Mouse (Mus musculus): Measurements from ENCODE around the gene Higd1a.

Higd1a gene
- long read RNA-seq, experiment 1, transcript Higd1a-201 (4 exons, 2,232 nt): major isoform, 139 of 166 reads
- long read RNA-seq, experiment 1, partial matches to known transcripts: 1 of 166 reads
- long read RNA-seq, experiment 1, other reads (novel, unspliced or antisense): 26 of 166 reads
- long read RNA-seq, experiment 2, transcript Higd1a-205 (3 exons, 1,980 nt): minor isoform, 6 of 242 reads
- long read RNA-seq, experiment 2, transcript Higd1a-201 (4 exons, 2,232 nt): major isoform, 205 of 242 reads
- long read RNA-seq, experiment 2, partial matches to known transcripts: 2 of 242 reads
- long read RNA-seq, experiment 2, other reads (novel, unspliced or antisense): 29 of 242 reads

DNA sequence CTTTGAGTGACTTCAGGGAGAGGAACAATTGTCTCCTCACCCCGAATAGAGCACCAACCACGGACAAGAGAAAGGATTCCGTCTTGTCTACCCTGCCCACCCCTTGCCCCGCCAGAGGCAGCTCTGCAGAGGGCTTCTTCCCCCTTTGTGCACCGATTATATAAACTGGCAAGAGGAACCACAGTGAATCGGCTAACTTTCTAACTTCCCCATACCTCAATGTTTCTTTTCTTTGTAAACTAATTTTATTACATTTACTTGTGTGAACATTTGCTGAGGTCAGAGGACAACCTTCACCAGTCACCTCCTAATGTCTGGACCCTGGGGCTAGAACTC, at the start of gene Higd1a:
Gene Higd1a (minus strand): TSS at position 210 of the 336 bp plus-strand sequence.
- intact Hi-C loops (cut with DNase I): no loop called here

DNA sequence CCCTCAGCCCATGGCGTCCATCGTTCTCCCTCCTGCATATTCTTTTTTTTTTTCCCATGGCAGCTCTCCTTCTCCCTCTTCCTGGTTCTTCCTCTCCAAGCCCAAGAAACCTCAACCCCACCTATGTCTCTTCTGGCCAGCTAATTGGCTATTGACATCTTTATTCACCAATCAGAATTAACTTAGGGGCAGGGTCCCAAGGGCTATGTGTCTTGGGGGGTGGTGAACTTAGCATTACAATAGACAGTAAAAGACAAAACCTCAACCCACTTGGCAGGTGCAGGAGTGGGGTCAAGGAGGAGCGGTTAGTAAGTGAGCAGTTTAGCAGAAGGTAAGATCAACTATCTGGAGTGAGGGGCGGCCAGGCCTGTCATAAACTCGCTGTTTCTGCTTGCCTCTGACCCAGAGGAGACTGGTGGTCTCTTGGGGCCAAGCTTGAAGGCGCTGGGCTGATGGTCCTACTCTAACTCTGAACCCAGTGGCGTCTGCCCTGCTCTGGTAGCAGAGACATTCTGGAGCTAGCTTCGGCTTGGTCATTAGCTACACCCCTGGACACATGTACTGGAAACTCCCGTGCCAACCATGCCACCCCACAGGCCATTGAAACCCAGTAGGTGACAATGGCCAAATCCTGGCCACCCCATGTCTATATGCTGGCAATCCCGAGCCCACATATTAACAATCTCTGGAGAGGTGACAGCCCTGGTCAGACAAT, 49.4 kb upstream of the Higd1a start:
- intact Hi-C loops (cut with DNase I): no loop called here

DNA sequence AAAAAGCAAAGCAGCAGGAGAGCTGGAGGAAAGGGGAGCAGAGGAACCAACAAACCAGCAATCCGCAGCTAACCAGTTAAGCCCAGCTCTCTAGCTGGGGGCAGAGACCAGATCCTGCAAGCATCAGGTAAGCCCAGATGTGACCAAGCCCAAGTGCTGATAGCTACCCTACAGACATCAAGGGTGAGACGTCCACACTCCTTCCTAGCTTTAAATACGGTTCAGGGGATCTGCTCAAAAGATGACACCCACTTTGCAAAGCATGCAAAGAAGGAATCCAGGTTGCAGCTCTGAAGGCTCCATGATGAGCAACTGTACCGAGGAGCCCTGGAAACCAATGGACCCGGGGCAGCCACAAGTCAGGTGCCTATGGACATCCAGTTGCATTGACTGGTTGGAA, 48.3 kb upstream of the Higd1a start:
- intact Hi-C loops (cut with DNase I): no loop called here

DNA sequence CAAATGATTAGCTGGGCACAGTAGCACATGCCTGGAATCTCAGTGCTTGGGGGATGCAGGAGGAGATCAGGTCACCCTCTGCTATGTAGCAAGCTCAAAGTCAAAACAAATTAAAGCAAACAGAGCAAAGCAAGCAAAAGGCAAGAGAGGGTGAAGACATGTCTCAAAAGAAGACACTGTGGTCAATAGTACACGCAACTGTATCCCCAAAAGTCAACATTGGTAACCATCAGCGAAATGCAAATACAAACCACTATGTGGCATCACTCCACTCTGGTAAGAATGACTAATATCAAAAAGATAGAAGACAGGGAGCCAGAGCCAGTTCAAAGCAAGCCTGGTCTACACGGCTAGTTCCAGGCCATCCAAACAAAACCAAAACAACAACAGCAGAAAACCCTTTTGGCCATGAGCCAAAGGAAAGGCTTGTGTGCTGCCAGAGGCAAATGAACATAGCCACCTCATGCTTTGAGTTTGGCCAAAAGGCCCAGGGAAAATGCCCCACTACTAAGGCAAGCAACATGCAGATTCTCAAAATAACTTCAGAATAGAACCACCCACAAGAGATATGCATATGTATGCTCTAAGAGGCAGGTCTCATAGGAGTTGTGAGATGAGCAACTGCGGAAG, 47.5 kb upstream of the Higd1a start:
- intact Hi-C loops (cut with DNase I): no loop called here

DNA sequence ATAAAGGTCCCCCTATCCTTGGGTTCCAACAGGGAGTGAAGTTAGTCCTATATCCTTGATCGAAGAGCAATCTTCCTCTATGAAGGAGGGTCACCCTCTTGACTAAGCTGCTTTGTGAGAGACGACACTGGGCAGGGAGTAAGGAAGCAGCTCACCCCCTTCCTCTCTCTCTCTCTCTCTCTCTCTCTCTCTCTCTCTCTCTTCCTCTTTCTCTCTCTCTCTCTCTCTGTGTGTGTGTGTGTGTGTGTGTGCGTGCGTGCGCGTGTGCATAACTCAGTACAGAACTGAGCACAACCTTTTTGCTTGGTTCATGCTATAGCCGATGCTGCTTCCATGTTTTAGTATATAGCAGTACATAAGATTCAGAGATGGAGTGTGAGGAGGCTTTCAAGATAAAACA, 46.8 kb upstream of the Higd1a start:
- intact Hi-C loops (cut with DNase I): no loop called here

DNA sequence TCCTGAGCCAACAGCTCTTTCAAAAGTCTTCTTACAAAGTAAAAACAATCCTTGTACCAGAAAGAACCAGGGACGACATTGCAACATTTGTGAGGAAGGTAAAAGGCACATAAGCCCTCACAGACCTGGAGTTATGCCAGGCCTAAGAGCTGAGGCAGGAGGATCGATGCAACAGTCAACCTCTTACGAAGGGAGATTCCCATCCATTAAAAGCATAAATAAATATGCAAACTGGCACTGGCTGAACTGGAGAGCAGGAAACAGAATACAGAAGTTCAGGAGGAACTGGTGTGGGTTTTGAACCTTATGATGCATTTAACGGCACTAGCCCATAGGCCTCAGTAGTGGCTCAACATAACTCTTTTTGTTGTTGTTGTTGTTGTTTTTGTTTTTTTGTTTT, 46.2 kb upstream of the Higd1a start:
- intact Hi-C loops (cut with DNase I): no loop called here

DNA sequence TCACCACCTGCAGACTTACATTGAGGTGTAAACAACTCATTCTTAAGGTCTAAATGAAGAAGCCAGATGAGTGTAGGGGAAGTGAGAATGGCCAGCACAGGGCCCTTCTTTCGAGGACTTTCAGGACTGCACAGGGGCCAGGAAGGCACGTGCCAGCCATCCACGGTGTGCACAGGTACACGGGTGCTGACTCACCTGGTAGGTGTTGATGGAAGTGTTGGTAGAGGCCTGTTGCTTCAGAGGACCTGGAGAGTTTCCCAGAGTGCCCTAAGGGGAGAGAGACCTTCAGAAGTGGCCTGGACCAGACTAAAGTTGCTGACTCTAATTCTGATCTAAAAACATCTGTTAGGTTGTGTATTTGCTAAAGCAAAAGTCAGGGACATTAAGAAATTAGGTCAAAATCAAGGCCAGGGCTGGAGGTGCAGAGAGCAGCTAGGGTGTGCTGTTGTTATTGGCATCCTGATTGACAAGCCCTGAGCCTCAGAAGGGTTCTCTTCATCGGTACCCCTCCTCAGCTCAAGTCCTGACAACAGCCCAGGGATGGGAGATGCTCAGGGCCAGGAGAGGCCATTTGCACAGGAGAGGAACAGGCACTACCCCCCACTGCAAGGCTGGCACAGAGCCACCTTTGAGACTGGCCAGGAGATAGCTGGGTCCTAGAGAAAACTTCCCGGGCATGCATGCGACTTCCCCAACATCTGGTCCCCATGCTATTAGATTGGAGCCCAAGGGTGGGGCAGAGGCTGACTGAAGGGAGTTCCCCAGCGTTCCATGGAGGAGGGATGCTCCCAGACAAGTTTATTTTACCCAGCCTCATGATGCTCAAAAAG, 45.5 kb upstream of the Higd1a start:
- intact Hi-C loops (cut with DNase I): no loop called here

DNA sequence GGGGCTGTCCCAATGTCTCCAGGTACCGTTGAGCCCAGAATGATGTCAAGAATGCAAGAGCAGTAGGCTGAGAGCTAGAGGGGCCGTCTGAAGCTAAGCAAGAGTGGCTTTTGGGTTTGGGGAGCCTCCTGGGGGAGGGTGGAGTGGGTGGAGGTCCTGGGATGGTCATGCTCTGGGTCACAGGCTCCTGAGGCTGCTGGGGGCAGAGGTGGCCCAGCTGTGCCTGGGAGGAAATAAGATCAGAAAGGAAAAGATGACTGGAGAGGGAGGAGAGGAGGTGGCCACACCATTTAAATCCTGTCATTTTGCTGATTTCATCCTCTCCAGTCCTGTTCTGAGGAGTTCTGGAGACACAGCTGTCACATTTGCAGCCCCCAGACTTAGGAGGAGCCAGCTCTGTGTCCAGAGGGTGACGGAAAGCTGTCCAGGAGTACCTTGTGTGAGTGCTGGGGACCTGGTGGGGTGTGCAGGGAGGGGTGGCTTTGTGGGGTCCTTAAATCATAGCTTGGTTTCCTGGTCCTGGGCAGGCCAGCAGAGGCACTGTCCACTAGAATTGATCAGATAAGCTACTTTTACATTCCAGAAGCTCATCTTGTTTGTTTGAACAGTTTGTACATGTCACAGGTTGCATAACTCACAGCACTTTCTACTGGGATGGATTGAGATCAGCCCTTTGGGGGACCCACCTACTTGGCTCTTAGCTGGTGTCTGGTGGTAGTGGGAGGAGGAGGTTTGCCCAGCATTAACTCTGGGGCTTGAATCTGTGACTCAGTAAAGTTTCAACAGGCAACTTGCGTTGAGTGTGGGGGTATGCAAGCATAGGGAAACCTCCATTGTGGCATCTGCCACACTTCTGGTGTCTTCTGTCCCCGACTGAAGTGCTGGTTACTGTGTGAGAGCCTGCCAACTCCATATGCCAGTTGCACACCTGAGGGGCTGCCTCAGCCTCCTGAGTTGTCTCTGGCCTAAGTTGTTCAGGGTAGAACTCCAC, 43.8 kb upstream of the Higd1a start:
- intact Hi-C loops (cut with DNase I): no loop called here

DNA sequence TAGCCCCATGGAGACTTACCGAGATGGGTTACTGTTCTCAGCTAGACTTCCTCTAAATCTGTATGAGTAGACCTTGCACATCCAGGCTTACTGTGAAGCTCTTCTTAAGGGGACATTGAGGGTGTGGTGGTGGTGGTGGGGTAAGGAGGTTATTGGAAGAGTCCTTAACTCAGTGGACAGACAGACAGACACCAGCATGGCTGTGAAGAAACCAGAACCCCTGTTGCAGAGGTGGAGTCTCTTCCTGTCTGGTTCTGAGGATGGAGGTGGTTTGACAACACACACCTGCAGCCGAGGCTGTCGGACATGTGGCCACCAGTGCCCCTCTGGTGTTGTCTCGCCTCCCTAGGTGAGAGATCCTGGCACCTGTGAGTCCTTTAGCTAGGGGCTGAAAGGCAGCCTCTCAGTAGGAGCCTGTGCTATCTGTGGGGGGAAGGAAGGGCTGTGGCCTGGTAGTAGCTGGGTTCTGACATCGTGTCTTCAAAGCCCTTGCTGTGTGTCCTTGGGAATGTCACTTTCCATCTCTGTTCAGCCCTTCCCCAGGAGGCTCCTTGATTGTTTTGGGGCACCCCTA, 42.2 kb upstream of the Higd1a start:
- intact Hi-C loops (cut with DNase I): no loop called here

DNA sequence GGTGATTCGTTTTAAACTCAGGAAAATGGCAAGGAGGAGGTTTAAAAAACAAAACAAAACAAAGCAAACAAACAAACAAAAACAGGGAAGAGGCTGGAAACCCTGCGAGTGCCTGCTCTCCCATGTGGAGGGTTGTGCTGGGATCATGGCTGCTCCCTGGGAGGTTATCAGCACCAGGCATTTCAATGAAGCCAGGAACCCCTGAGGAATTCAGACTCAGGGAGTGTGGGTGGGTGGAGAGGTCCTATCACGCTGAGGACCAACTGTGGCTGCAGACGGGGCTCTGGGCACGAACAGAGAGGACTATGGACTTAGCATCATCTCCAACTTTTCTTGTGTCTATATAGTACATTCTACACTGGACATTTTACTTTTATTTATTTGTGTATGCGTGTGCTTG, 41.1 kb upstream of the Higd1a start:
- intact Hi-C loops (cut with DNase I): no loop called here

DNA sequence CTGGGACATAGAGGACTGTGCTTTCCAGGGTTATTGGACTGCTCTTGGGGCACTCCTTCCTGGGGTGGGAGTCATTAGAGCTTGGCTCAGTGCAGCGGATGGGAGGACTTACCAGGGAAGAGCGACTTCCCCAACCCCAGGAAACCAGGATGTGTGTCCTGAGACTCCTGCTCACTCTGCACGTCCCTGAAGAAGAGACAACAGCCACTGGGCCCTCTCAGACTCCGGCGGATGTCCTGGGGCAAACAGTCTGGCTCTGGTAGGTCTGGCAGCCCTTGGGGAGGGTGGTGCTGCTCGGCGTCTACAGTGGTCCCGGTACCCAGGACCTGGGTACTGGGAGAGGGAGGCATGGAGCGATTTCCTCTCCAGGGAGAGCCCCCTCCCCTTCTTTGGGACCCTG, 40.1 kb upstream of the Higd1a start, which contains the start of gene Ackr2:
Gene Ackr2 (plus strand): TSS at position 111 of the 400 bp plus-strand sequence.
- intact Hi-C loops (cut with DNase I): no loop called here

DNA sequence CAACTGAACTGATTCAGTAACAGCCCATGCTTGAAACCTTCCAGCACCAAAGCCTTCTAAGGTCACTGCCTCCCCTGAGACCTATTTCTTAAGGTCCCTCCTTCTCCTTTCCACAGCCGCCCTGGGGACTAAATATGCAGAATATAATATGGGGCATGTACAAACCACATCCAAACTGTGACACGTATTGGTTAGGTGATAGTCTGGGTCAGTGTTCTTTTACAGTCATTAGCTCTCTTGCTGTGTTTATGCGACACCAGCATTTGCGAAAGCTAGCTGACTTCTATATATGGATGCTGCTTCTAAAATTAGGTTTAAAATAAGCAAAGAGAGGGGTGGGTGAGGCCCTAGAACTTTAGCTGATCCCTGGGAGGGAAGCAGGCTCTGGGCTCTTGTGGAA, 38.7 kb upstream of the Higd1a start:
- intact Hi-C loops (cut with DNase I): no loop called here

DNA sequence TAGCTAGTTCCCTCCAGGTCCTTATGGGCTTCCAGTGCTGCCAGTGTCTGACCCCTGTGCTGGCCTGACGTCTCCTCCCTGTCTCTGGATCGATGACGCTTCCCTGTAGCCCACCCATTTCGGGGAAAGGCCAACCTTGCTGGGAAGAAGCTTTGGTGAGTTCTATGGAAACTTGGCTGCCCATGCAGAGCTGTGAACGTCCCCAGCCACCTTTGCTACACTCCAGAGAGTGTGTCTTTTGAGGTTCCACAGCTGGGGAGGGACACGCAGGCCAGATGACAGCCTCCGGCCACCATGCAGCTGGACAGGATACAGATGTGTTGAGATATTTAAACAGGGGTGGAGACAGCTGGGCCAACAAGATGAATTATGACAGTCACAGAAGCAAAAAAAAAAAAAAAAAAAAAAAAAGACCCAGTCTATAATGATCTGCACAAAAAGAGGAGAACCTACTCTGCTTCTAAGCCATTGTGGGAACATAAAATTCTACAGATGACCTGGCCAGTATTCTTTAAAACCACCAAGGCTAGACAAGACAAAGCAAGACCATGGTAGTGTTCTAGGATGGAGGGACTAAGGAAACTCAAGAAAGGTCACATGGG, 37.3 kb upstream of the Higd1a start:
- intact Hi-C loops (cut with DNase I): no loop called here

DNA sequence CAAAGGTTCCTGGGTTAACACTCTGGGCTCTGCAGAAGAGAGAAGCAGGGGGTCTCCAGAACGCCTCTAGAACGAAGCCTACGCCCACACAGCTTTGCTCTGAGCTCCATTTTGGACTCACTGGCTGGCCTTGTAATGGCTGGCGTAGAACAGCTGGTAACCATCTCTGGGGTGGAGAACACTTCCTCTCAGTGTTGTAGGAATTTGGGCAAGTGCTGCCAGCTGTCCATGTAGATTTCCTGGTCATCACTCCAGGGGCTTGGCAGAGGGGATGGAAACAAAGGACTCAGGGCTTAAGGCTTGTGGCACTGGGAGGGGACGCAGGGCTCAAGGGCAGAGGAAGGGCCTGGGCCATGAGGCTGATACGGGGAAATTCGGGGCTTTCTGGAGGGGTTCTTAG, 36.3 kb upstream of the Higd1a start:
- intact Hi-C loops (cut with DNase I): no loop called here

DNA sequence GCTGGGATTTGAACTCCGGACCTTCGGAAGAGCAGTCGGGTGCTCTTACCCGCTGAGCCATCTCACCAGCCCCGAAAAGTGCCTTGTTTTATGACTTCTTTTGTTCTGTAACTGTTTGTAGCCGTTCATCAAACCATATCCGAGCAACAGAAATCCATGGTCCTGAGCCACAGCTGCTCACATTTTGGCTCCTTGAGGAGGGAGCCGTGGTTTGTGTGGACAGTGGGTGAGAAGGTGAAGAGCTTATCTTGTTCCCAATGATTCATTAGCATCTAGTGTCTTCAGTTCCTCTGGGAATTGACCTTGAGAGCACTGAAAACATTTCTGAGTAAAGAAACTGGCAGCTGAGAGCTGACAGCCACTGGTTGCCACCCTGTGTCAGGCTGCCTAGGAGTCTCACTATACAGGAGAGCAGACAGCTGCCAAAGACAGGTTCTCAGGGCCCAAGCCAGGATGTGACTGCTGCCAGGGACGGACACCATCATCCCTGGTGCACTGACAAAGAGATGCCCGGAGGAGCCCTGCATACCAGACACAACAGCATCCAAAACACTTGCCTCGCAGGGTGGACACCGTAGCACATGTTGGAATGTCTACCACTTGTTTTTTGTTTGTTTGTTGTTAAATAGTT, 34.0 kb upstream of the Higd1a start:
- intact Hi-C loops (cut with DNase I): no loop called here

DNA sequence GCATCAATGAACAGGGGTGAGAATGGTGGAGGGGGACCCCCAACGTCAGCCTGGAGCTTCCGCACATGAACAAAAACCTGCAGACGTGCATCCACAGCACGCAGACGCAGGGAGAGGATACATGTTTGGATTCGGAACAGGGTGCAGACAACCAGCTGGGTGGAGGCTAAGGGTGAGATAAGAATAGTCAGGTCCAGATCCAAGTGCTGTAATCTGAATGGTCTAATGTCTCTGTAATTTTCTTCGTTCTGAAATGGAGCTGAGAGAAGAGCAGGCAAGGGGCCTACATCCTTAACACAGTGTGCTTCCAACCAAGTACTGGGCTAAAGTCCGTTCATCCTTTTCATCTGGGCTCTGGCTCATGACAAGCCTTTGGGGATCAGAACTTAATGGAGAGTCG, 33.1 kb upstream of the Higd1a start:
- intact Hi-C loops (cut with DNase I): no loop called here

DNA sequence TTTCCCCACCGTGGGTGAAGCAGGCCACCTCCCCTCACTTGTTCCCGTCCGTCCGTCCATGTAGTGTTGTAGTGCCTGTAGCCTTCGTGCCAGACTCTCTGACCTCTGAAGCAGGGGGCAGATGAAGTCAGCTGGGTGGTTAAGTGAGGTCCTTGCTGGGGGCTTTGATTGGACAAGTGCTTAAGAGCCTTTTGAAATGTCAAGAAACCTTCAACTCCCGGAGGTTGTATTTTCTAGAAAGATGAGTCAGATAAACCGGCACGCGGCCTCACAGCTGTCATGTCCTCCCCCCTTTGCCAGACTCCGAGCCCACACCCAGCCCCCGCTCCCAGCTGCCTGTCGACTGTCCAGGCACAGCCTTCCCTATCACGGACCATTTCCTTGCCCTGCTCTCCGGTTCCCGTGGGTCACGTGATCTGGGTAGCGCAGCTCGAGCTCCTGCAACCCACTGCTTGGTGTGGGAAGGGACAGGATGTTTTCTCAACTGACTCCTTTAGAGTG, 32.3 kb upstream of the Higd1a start:
- intact Hi-C loops (cut with DNase I): no loop called here

DNA sequence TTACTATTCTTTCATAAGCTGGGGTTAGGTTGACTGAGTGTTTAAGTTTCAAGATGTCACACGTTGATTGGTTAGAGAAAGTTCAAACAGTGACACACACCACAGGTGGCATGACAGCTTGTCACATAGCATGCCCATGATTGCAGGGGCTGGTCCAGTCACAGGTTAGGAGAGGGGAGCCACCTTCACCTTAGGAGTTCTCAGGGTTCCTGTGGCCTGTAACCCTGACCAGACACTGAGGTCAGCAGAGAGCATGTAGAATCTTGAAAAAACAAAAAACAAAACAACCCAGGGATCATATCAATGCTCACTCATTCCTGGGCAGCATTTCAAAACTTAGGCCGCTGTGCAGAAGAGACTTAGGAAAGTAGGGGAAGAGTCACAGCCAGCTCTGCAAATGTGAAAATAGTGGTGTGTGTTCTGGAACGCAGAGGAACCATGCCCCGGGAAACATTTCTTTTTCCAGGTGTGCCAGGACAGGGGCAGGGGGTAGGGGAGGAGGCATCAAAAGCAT, 31.8 kb upstream of the Higd1a start:
- intact Hi-C loops (cut with DNase I): no loop called here

DNA sequence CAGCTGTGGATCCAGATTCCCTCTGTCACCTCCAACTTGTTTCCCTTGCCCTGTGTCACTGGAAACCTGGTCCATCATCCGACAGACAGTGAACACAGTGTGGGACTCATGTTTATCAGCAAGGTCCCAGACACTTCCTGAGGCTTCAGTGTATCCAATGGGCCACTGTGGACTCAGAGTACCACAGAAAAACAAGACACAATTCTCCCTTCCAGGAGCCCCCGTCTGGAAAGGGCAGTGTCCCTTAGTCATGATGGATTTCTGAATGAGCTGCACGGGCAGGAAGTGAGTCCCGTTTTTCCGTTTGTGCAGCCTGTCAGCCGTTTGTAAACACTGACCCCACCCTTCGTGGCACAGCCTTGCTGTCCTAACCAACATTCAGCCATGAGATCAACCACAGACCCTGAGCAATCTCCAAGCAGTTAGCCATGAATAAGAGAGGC, 23.9 kb upstream of the Higd1a start:
- intact Hi-C loops (cut with DNase I): loop anchor here (5.0 kb wide), 1 partner anchor 45 kb away; no protein-coding TSS in a partner anchor

Data from adrenal gland (tissue).